Comparison of ENCODE assay signal across 31 mouse cellular contexts in genomic region chr6:85934047-85934446, GRCm38 (mm10). TPM values are rescaled to one million over a fixed set of nuclear protein-coding genes. Genes with fewer than 3 reads are reported as not detected.
DNase-seq lines count a peak whose midpoint lies in the region; ATAC-seq lines count a peak whose summit lies in the region.
"Had no signal": no experiment of that assay in that cellular context is flagged by ENCODE, and none has a peak within 500 bp of the region (broad histone marks: within the 10 kb centered on the region; RNA-seq: fewer than 3 reads in every experiment).

No protein-coding gene starts in this region.

- peak; percentile 74 for DNase-seq in kidney, adult 18-20 months
- peak; percentile 88 to 91 for DNase-seq in kidney, adult 8-10 months
- DNase-seq in kidney, postnatal 10 days = peak; percentile 67
- peak; percentile 22 for DNase-seq in yolk sac, embryonic 10.5 days (ENCODE audit: low spot score)
- DNase-seq in thymus, postnatal 4 days = no peak
- no peak for DNase-seq in adipocyte (ENCODE audit: low spot score)
- DNase-seq: adrenal gland, postnatal 10 days; B cell, adult 2 months; cerebellum, adult 11 months; cerebellum, adult 9-10 months; cerebellum, postnatal 36 days; gastrocnemius, postnatal 14 days; layer of hippocampus, postnatal 36 days; liver; lung, adult 18-20 months; lung, postnatal 4 days; thymus, adult 2 months; thymus, postnatal 36 days had no signal

- H3K4me2 ChIP-seq in kidney, embryonic 15.5 days = no peak overlapping the region
- H3K4me2 ChIP-seq: embryonic facial prominence, embryonic 12.5 days; heart, embryonic 15.5 days; hindbrain, embryonic 12.5 days; midbrain, embryonic 12.5 days; neural tube, embryonic 12.5 days had no signal

- no peak overlapping the region for H3K9ac ChIP-seq in kidney, embryonic 15.5 days
- H3K9ac ChIP-seq: embryonic facial prominence, embryonic 12.5 days; heart, embryonic 15.5 days; hindbrain, embryonic 12.5 days; midbrain, embryonic 12.5 days; neural tube, embryonic 12.5 days had no signal

- 66% methylated on average over 8 of the region's 8 CpGs for WGBS in kidney, embryonic 15.5 days

- ATAC-seq in kidney, embryonic 15.5 days (replicated peaks; ENCODE audit: low FRiP score) = no peak
- ATAC-seq: forebrain, embryonic 14.5 days; intestine, postnatal 0 days; lung, postnatal 0 days had no signal

- H3K4me3 ChIP-seq in kidney, embryonic 15.5 days (replicated peaks) = no peak overlapping the region
- H3K4me3 ChIP-seq: embryonic facial prominence, embryonic 12.5 days; heart, embryonic 10.5 days; heart, embryonic 15.5 days; hindbrain, embryonic 12.5 days; megakaryocyte, embryonic 14.5 days; midbrain, embryonic 12.5 days; myocyte; neural tube, embryonic 12.5 days had no signal

- H3K27me3 ChIP-seq in kidney, embryonic 15.5 days = no peaks in the 10 kb centered on the region
- H3K27me3 ChIP-seq: CH12.LX; embryonic facial prominence, embryonic 12.5 days; heart, embryonic 15.5 days; hindbrain, embryonic 12.5 days; megakaryocyte, embryonic 14.5 days; midbrain, embryonic 12.5 days; neural tube, embryonic 12.5 days had no signal

- peaks cover 24% of the 10 kb centered on the region for H3K36me3 ChIP-seq in kidney, embryonic 15.5 days

- peaks cover 10% of the 10 kb centered on the region for H3K4me1 ChIP-seq in kidney, embryonic 15.5 days
- H3K4me1 ChIP-seq: embryonic facial prominence, embryonic 12.5 days; hindbrain, embryonic 12.5 days; neural tube, embryonic 12.5 days had no signal

- H3K9me3 ChIP-seq in kidney, embryonic 15.5 days (replicated peaks) = no peaks in the 10 kb centered on the region
- H3K9me3 ChIP-seq: embryonic facial prominence, embryonic 12.5 days; heart, embryonic 10.5 days; heart, embryonic 15.5 days; hindbrain, embryonic 12.5 days; megakaryocyte, embryonic 14.5 days; midbrain, embryonic 12.5 days; neural tube, embryonic 12.5 days had no signal

- H3K27ac ChIP-seq in kidney, embryonic 15.5 days = no peak overlapping the region
- H3K27ac ChIP-seq: embryonic facial prominence, embryonic 12.5 days; heart, embryonic 10.5 days; heart, embryonic 15.5 days; hindbrain, embryonic 12.5 days; midbrain, embryonic 12.5 days; neural tube, embryonic 12.5 days had no signal

RNA-seq across cellular contexts. Expression of gene Nat8f1, which starts 18.6 kb away (rescaled TPM):
- polyA plus RNA-seq in kidney, embryonic 15.5 days (2015; fragmentation: Nextera tagmentation; extraction: Ambion mirVana) = 46.6 and 52.7 TPM in 2 replicates

RNA-seq across cellular contexts. Expression of gene Tprkb, which starts 22.4 kb away (rescaled TPM):
- 41.0 and 41.6 TPM in 2 replicates for polyA plus RNA-seq in kidney, embryonic 15.5 days (2015; fragmentation: Nextera tagmentation; extraction: Ambion mirVana)

RNA-seq across cellular contexts. Expression of gene Dusp11, which starts 27.4 kb away (rescaled TPM):
- 44.1 and 45.0 TPM in 2 replicates for polyA plus RNA-seq in kidney, embryonic 15.5 days (2015; fragmentation: Nextera tagmentation; extraction: Ambion mirVana)

RNA-seq across cellular contexts. Expression of gene Nat8f4, which starts 29.4 kb away (rescaled TPM):
- polyA plus RNA-seq in kidney, embryonic 15.5 days (2015; fragmentation: Nextera tagmentation; extraction: Ambion mirVana) = 5.9 and 6.3 TPM in 2 replicates

Comparison
In these comparisons a context has a peak if more than half of its experiments do, and no peak if none do; other contexts are left out.
1. DNase-seq: peak in kidney, adult 18-20 months (single experiment), kidney, adult 8-10 months (2 of 2), kidney, postnatal 10 days (single experiment) and yolk sac, embryonic 10.5 days (single experiment); none in thymus, postnatal 4 days (single experiment) and adipocyte (single experiment).